Comparison of ENCODE assay signal across 8 mouse cellular contexts in genomic region chr13:89889074-89889473, GRCm38 (mm10).
DNase-seq lines count a peak whose midpoint lies in the region; ATAC-seq and TF ChIP-seq lines count a peak whose summit lies in the region.
"Had no signal": no experiment of that assay in that cellular context is flagged by ENCODE, and none has a peak within 500 bp of the region (broad histone marks: within the 10 kb centered on the region; RNA-seq: fewer than 3 reads in every experiment).

No protein-coding gene starts in this region.

- no peaks in the 10 kb centered on the region for H3K79me2 ChIP-seq in C2C12 (ENCODE audit: control insufficient read depth, insufficient read depth)

- H3K27me3 ChIP-seq in C2C12 (ENCODE audit: control insufficient read depth, insufficient read depth, insufficient read length) = no peaks in the 10 kb centered on the region
- no peaks in the 10 kb centered on the region for H3K27me3 ChIP-seq in liver, embryonic 16.5 days (ENCODE audit: control insufficient read depth, insufficient read depth, low read depth, low read length)
- H3K27me3 ChIP-seq: hindbrain, embryonic 15.5 days had no signal

- no peaks in the 10 kb centered on the region for H3K36me3 ChIP-seq in C2C12 (ENCODE audit: control insufficient read depth, insufficient read depth)
- no peaks in the 10 kb centered on the region for H3K36me3 ChIP-seq in liver, embryonic 16.5 days (ENCODE audit: control insufficient read depth, insufficient read depth)
- H3K36me3 ChIP-seq: hindbrain, embryonic 15.5 days had no signal

- no peak for TF ChIP-seq CTCF in C2C12 (IDR thresholded peaks at IDR 0.05; ENCODE audit: control insufficient read depth, insufficient read depth, insufficient read length)

- no peak overlapping the region for H3K27ac ChIP-seq in liver, embryonic 16.5 days (ENCODE audit: low read length)
- H3K27ac ChIP-seq: hindbrain, embryonic 15.5 days had no signal

- DNase-seq in 3T3-L1 (ENCODE audit: low read depth, low spot score) = peak; percentile 97
- peak; percentile 27 for DNase-seq in c-Kit-positive CD71-positive TER-119-negative erythroid progenitor cells, embryonic 14.5 days (ENCODE audit: low read depth)
- no peak for DNase-seq in left cerebral cortex, adult 8-10 months (ENCODE audit: low spot score in 2 of 2)
- no peak for DNase-seq in gastrocnemius, postnatal 36 days

- no peaks in the 10 kb centered on the region for H3K9me3 ChIP-seq in liver, embryonic 16.5 days (replicated peaks; ENCODE audit: control insufficient read depth, low read length)
- H3K9me3 ChIP-seq: hindbrain, embryonic 15.5 days had no signal

- no peaks in the 10 kb centered on the region for H3K79me3 ChIP-seq in C2C12 (ENCODE audit: low read depth)

- intact Hi-C loops in gastrocnemius, postnatal 36 days (cut with DNase I) = no loop called here

- no peak overlapping the region for H3K9ac ChIP-seq in liver, embryonic 16.5 days (ENCODE audit: low read depth, low read length)
- H3K9ac ChIP-seq: hindbrain, embryonic 15.5 days had no signal

- peak; percentile 91 for ATAC-seq in liver, embryonic 16.5 days (ENCODE audit: low read depth)
- ATAC-seq in cerebellum, adult (ENCODE audit: insufficient number of reproducible peaks, low FRiP score, low TSS enrichment) = no peak

- H3K4me2 ChIP-seq in liver, embryonic 16.5 days (ENCODE audit: low read depth, low read length) = no peak overlapping the region
- H3K4me2 ChIP-seq: hindbrain, embryonic 15.5 days had no signal

- no peak overlapping the region for H3K4me3 ChIP-seq in C2C12 (ENCODE audit: insufficient read depth, poor library complexity, severe bottlenecking)
- no peak overlapping the region for H3K4me3 ChIP-seq in liver, embryonic 16.5 days (ENCODE audit: low read depth, low read length)
- H3K4me3 ChIP-seq: hindbrain, embryonic 15.5 days had no signal

- no peaks in the 10 kb centered on the region for H3K4me1 ChIP-seq in liver, embryonic 16.5 days (ENCODE audit: control insufficient read depth, low read depth, low read length)
- H3K4me1 ChIP-seq: hindbrain, embryonic 15.5 days had no signal

- H3ac ChIP-seq in C2C12 (ENCODE audit: control insufficient read depth, insufficient read length, low read depth) = no peak overlapping the region

- WGBS in liver, embryonic 16.5 days (ENCODE audit: insufficient replicate concordance) = 18% methylated on average over 5 of the region's 5 CpGs

TF ChIP-seq in C2C12, 6 proteins besides CTCF, POLR2A, EP300 and RAD21:
- peak; percentile 49 for TF ChIP-seq FOSL1 (IDR thresholded peaks at IDR 0.05; ENCODE audit: insufficient read depth, low read length, poor library complexity, severe bottlenecking)
- no peak for TF ChIP-seq MAX (IDR thresholded peaks at IDR 0.05)
- TF ChIP-seq USF1 (IDR thresholded peaks at IDR 0.05; ENCODE audit: low read depth) = no peak
- no peak for TF ChIP-seq MYOG (IDR thresholded peaks at IDR 0.05; ENCODE audit: control insufficient read depth, extremely low read depth, insufficient read length)
- peak; percentile 19 for TF ChIP-seq MYOD1 (IDR thresholded peaks at IDR 0.05; ENCODE audit: control insufficient read depth, insufficient read length, low read depth)
- peak; percentile 100 for TF ChIP-seq CEBPB (IDR thresholded peaks at IDR 0.05; ENCODE audit: low read depth)
TF ChIP-seq in C2C12: peak in this region for 3.

Comparison
In these comparisons a context has a peak if more than half of its experiments do, and no peak if none do; other contexts are left out.
1. DNase-seq: peak in 3T3-L1 (single experiment) and c-Kit-positive CD71-positive TER-119-negative erythroid progenitor cells, embryonic 14.5 days (single experiment); none in left cerebral cortex, adult 8-10 months (0 of 2) and gastrocnemius, postnatal 36 days (0 of 2).